Mouse (Mus musculus) hematopoietic stem cell, adult 5-6 weeks (primary cell): ENCODE results near the gene Vps4a. TPM values are rescaled to one million over a fixed set of nuclear protein-coding genes. Genes with fewer than 3 reads are reported as not detected.
A peak's percentile ranks its signal among the peaks of the same experiment; 100 is the strongest.
"Not testable (repeated sequence)": the region's sequence is repeated elsewhere in the genome, so short reads cannot be mapped to it uniquely, and the experiment has no call there.

Experiments
- ATAC-seq, 2 experiments: fragments of 125-278 bp in 1 of 2; replicated peaks in 1 of 2; 2 replicates each; pipeline ENCODE4 v1.8.0; 2016 to 2017; ENCODE audit warnings: inconsistent platforms in 2 of 2, mild to moderate bottlenecking in 2 of 2, moderate number of reproducible peaks in 2 of 2, low read depth in 1 of 2, moderate TSS enrichment in 1 of 2; ENCODE audit not compliant: low FRiP score in 2 of 2, poor library complexity in 2 of 2, severe bottlenecking in 2 of 2, insufficient read depth in 1 of 2, low TSS enrichment in 1 of 2
- total RNA-seq: library from RNA; stranded (forward); fragments of 172-1452, 232-1000 nt; gene quantifications from 2 replicates; pipeline ENCODE4 v1.2.3, GENCODE M21; 2017

Vps4a gene
- total RNA-seq, result 40.3 and 47.9 TPM in 2 replicates

- peak; percentile 78 to 83 for ATAC-seq
These were observed at the start of gene Vps4a for GRCm38 (mm10) chr8:107030650-107031576. Vps4a (plus strand) TSS chr8:107031222.

GRCm38 (mm10) chr8:106985404-106985821 is 45.6 kb upstream of the Vps4a start:
- no peak for ATAC-seq

GRCm38 (mm10) chr8:106985951-106986350 is 45.1 kb upstream of the Vps4a start:
- ATAC-seq, result no peak

GRCm38 (mm10) chr8:106987557-106987956 is 43.5 kb upstream of the Vps4a start:
- no peak for ATAC-seq

GRCm38 (mm10) chr8:106991393-106991792 is 39.6 kb upstream of the Vps4a start:
- no peak for ATAC-seq

- ATAC-seq, result not testable (repeated sequence)
These were observed 34.7 kb upstream of the Vps4a start for GRCm38 (mm10) chr8:106996339-106996738.

GRCm38 (mm10) chr8:106997416-106997815 is 33.6 kb upstream of the Vps4a start:
- ATAC-seq, result no peak

GRCm38 (mm10) chr8:106999068-106999467 is 32.0 kb upstream of the Vps4a start:
- ATAC-seq, result no peak

GRCm38 (mm10) chr8:107002532-107002931 is 28.5 kb upstream of the Vps4a start:
- ATAC-seq, result peak; percentile 97 to 99

GRCm38 (mm10) chr8:107007795-107008194 is 23.2 kb upstream of the Vps4a start:
- ATAC-seq, result no peak

GRCm38 (mm10) chr8:107012666-107013065 is 18.4 kb upstream of the Vps4a start:
- ATAC-seq, result no peak

- no peak for ATAC-seq
These were observed 16.1 kb upstream of the Vps4a start for GRCm38 (mm10) chr8:107014915-107015314.

- no peak for ATAC-seq
These were observed 7.5 kb upstream of the Vps4a start for GRCm38 (mm10) chr8:107023479-107023878.

GRCm38 (mm10) chr8:107029310-107029709 is 1.7 kb upstream of the Vps4a start:
- ATAC-seq, result no peak

GRCm38 (mm10) chr8:107030058-107030457 is 964 bp upstream of the Vps4a start:
- ATAC-seq, result peak; percentile 54 to 81

GRCm38 (mm10) chr8:107031577-107032090 is 612 bp downstream of the Vps4a start:
- no peak; a peak in 1 of 4 replicates for ATAC-seq

- not testable (repeated sequence) for ATAC-seq
These were observed 2.6 kb downstream of the Vps4a start for GRCm38 (mm10) chr8:107033609-107034008.

- no peak for ATAC-seq
These were observed 4.6 kb downstream of the Vps4a start for GRCm38 (mm10) chr8:107035641-107036040.
